In genomic region chr2:181931918-181932605, GRCm38 (mm10) we compare ENCODE assay signal across 10 mouse cellular contexts. TPM values are rescaled to one million over a fixed set of nuclear protein-coding genes. Genes with fewer than 3 reads are reported as not detected.
DNase-seq lines count a peak whose midpoint lies in the region; ATAC-seq and TF ChIP-seq lines count a peak whose summit lies in the region.
"Had no signal": no experiment of that assay in that cellular context is flagged by ENCODE, and none has a peak within 500 bp of the region (broad histone marks: within the 10 kb centered on the region; RNA-seq: fewer than 3 reads in every experiment).

No protein-coding gene starts in this region.

- TF ChIP-seq CTCF in lung, embryonic 14.5 days (IDR thresholded peaks at IDR 0.05; ENCODE audit: low read depth), result 0 out of 2 replicates have a peak, but pooled peaks have one; percentile 7
- no peak for TF ChIP-seq CTCF in lung, adult 2 months (IDR thresholded peaks at IDR 0.05; ENCODE audit: insufficient read depth, low read length)

- H3K27ac ChIP-seq in lung, embryonic 14.5 days (ENCODE audit: low read depth), result no peak overlapping the region

- no peaks in the 10 kb centered on the region for H3K27me3 ChIP-seq in lung, embryonic 14.5 days (ENCODE audit: insufficient read depth, low read length)

- no peak overlapping the region for H3K4me3 ChIP-seq in lung, embryonic 14.5 days (ENCODE audit: low read depth, low read length)
- H3K4me3 ChIP-seq in lung, adult 2 months (replicated peaks; ENCODE audit: extremely low read depth, low read depth, low read length), result no peak overlapping the region

- no peak overlapping the region for H3K4me2 ChIP-seq in lung, embryonic 14.5 days

- H3K36me3 ChIP-seq in lung, embryonic 14.5 days (ENCODE audit: insufficient read depth), result no peaks in the 10 kb centered on the region

- no peak for TF ChIP-seq POLR2A in lung, adult 2 months (IDR thresholded peaks at IDR 0.05; ENCODE audit: borderline replicate concordance, extremely low read depth, low read depth, low read length)

- no peaks in the 10 kb centered on the region for H3K9me3 ChIP-seq in lung, embryonic 14.5 days (ENCODE audit: low read depth, low read length)

- H3K4me1 ChIP-seq in lung, embryonic 14.5 days (ENCODE audit: insufficient read depth), result no peaks in the 10 kb centered on the region
- no peaks in the 10 kb centered on the region for H3K4me1 ChIP-seq in lung, adult 2 months (ENCODE audit: control insufficient read depth, insufficient read depth, low read length)

- H3K9ac ChIP-seq in lung, embryonic 14.5 days, result no peak overlapping the region

- WGBS in lung, embryonic 14.5 days, result 86% methylated on average over 2 of the region's 2 CpGs
- 68% methylated on average over 2 of the region's 2 CpGs for WGBS in lung, adult 2 months

- DNase-seq in adrenal gland, postnatal 10 days, result peak; percentile 28
- DNase-seq in adrenal gland, postnatal 14 days, result no peak
- peak; percentile 51 for DNase-seq in lung, embryonic 14.5 days
- DNase-seq in lung, postnatal 4 days, result no peak
- DNase-seq in embryo, embryonic 11 days, result peak; percentile 22
- peak; percentile 53 for DNase-seq in retina, postnatal 1 day
- DNase-seq in ovary, postnatal 36 days (ENCODE audit: low spot score), result no peak
- no peak for DNase-seq in lung, adult 2 months

- no peak for ATAC-seq in lung, embryonic 14.5 days (ENCODE audit: insufficient read depth)

RNA-seq across cellular contexts. Expression of gene Gm14496, which starts 58.9 kb away (rescaled TPM):
- total RNA-seq in adrenal gland, postnatal 10 days (2021), result not detected
- total RNA-seq in adrenal gland, postnatal 14 days (2021), result not detected in 2 replicates
- not detected in 2 replicates for polyA plus RNA-seq in lung, embryonic 14.5 days (2014; fragmentation: Nextera tagmentation; extraction: Ambion mirVana)
- polyA plus RNA-seq in lung, adult 2 months (2012; rRNA removed), result not detected in 2 replicates
- total RNA-seq: left cerebral cortex, adult 18-20 months had no signal
- polyA plus RNA-seq: stomach, embryonic 14.5 days had no signal

Comparison
In these comparisons a context has a peak if more than half of its experiments do, and no peak if none do; other contexts are left out.
1. DNase-seq: peak in adrenal gland, postnatal 10 days (single experiment), lung, embryonic 14.5 days (single experiment), embryo, embryonic 11 days (single experiment) and retina, postnatal 1 day (single experiment); none in adrenal gland, postnatal 14 days (single experiment), lung, postnatal 4 days (0 of 2), ovary, postnatal 36 days (single experiment) and lung, adult 2 months (single experiment).